Mouse (Mus musculus) cerebellum, postnatal 25 days (tissue): ENCODE measurements around the gene Ece1.

Experiments
- DNase-seq, 2 experiments: peaks; one replicate each; pipeline ENCODE4 v3.0.0; 2021; ENCODE audit warnings: mixed read lengths in 2 of 2

The Ece1 gene

DNA sequence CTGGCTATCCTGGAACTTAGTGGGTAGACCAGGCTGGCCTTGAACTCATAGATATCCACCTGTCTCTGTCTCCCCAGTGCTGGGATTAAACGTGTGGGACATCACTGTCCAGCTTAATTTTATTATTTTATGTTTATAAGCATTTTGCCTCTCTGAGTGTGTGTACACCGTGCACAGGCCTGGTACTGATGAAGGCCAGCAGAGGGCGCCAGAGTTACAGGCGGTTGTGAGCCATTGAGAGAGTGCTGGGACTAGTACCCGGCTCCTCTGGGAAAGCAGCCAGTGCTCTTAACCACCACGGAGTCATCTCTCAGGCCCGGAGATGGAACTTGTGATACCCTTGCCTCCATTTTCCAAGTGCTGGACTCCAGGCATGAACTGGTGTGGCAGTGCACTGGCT lies 4.9 kb upstream of the Ece1 start:
- DNase-seq, result peak in 1 of 2 experiments; percentile 65

GRCm38 (mm10) chr4:137858371-137858770 lies 3.7 kb upstream of the Ece1 start:
- no peak for DNase-seq

- peak in 1 of 2 experiments; percentile 48 for DNase-seq
Observed at GRCm38 (mm10) chr4:137861461-137862011, 501 bp upstream of the Ece1 start.

- DNase-seq, result peak; percentile 69 to 75
Observed at GRCm38 (mm10) chr4:137862516-137863240, 641 bp downstream of the Ece1 start.

GRCm38 (mm10) chr4:137864031-137864430 lies 2.0 kb downstream of the Ece1 start:
- no peak for DNase-seq

- DNase-seq, result peak; percentile 53 to 65
Observed at GRCm38 (mm10) chr4:137864769-137865168, 2.7 kb downstream of the Ece1 start.

DNA sequence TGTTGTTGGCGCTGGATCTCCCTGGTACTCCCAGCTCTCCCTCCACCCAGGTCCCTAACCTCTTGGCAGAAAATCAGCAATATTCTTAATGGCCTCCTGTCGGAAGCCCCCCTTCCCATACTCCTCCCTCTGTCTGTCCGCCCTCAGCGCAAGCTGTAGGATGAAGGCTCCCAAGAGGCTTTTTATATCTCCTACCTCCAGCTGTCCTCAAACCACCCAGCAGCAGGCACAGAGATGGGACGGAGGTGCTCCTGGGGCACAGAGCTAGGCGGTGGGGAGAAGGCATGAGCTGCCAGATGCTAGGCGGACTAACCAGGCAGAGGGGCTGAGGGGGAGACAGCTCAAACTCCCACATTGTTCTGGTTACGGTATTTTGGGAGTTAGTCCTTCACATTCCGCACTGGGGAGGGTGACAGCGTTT lies 3.2 kb downstream of the Ece1 start:
- no peak for DNase-seq

DNA sequence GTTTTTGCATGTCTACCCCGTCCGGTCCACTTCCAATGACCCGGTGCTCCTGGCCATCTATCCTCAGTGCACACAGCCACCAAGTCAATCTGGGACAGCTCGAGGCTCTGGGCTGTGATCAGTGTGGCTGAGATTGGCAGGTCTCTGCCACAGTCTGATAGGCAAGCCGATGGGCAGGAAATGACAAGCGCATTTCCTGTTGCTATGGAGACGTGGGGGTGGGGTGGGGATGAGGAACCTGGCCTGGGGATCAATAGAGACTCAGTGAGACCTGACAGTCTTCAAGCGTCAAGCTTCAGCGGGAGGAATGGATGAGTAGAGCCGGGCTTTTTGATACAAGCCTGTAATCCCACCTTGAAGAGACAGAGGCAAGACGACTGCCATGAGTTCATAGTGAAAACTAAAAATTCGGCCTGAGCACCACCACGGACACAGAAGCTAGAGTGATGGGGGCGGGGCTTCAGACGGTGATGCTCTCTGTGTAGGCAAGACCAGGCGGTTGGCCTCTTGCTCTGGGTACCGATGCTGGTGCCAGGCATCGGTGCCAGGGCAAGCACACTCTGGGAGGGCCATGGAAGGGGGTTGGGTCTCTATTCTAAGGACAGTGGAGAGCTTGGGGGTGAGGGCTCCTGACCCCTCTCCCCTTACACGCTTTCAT lies 4.3 kb downstream of the Ece1 start:
- DNase-seq, result peak in 1 of 2 experiments; percentile 67

GRCm38 (mm10) chr4:137867225-137867624 lies 5.2 kb downstream of the Ece1 start:
- DNase-seq, result no peak

DNA sequence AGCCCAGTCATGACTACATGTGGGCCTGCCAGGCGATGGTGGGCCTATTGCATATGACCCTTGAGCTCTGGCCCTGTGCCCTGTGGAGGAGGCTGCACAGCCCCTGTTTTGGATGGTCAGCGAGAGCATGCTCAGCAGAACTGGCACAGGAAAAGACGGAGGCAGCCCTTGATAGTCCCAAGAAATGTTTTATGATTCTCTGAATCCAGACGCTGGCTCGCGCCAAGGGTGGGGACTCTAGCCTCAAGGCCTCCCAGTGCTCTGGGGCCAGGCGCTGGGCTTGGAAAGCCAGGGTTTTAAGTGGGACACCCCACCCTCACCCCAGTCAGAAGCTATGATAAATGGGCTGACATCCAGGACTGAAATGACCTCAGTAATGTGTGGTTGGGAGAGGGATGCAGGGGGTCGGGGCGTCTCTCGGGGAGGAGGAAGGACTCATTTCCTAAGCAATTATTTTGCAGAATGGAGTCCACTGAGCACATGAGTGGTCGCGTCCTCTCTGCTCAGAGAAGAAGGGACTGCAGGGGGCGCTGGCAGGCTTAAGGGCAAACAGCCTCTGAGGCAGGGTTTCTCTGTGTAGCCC lies 5.7 kb downstream of the Ece1 start:
- DNase-seq, result peak in 1 of 2 experiments; percentile 60

DNA sequence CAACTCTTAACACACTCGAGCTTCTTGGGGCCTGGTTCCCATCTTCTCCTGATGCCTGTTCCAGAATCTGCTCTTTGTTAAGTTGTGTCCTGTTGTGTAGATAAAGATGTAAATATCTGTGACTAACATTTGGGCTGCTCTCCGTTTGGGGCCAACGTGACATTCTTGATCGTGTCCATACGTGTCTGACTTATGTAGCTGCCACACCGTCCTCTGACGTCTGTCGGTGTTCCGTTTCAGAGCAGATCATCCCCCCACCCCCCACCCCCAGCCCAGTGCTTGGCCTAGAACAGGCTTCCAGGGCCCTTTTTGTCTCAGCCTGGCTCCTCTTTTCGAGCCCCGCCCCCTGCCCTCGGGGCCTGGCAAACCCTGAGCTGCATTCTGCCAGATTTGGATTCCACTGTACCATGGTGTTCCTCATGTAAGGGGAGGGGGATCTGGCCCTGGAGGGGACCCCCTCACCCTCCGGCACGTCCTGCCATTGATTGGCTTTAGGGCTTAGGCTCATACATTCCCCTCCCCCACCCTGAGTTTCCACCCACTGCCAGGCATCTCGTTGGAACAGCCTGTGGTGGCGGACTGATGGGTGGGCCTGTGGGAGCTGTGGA lies 7.7 kb downstream of the Ece1 start:
- peak in 1 of 2 experiments; percentile 62 for DNase-seq

DNA sequence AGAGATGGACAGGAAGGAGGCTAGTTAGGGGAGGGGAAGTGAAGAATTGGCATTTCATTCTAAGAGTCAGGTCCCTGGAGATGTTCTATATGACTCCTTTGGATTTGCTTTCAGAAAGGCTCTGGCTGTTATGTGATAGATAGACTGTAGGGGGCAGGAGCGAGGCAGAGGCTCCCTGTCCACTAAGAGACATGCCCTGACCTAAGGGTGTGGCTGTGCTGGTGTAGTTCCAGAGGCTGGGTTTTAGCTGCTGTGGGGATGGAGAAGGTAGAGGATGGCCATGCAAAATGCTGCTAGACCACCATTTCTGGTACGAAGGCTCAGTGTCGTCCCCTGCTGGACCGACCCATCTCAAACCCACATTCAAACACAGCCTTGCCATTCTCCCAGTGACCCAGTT lies 8.9 kb downstream of the Ece1 start:
- DNase-seq, result no peak

DNA sequence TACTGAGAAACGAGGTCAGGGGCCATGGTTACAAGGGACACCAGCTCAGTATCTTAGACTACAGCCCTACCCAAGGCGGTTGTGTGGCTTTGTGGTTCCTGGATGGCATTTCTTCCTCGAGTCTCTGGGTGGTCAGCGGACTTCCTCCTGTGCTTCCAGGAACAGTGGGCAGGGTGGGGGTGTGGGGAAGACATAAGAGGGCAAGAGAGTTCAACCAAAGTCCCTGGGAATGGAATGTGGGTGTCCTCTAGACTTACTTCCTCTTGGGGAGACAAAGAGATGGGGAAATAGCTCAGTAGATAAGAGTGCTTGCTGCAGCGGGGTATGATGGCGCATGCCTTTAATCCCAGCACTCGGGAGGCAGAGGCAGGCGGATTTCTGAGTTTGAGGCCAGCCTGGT lies 9.4 kb downstream of the Ece1 start:
- DNase-seq, result no peak

DNA sequence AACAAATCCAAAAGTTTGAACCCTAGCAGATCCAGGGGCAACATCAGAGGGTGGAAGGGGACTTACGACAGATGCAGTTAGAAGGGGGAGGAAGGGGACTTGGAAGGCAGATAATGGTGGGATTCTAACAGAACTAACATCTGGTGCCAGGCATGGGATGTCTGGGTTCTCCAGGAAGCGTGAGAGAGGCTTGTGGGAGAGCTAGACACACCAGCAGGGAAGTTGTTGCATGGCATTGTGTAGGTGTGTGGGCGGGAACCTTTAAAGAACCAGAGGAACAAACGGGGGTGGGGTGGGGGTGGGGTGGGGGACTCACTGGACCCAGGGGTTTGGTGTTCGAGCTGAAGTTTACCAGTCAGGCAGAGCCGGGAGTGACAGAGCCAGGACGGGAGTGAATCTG lies 12.3 kb downstream of the Ece1 start:
- DNase-seq, result no peak

DNA sequence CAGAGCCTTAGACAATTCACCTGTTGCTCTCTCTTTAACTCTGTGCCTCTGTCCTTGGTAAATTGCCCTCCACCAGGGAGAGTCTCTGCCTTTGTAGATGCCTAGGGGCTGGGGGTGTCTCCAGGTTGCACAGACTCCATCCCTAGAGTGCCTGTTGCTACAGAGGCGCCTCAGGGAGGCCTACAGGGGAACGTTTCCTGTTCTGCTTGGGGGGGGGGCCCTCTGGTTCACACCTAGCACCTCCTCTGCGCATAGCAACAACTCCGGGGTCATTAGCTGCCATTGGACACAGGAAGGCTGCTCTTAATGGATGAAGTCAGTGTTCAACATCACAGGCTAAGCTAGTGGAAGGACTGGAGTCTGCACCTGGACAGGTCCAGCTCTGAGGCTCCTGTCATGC lies 12.8 kb downstream of the Ece1 start:
- DNase-seq, result no peak

DNA sequence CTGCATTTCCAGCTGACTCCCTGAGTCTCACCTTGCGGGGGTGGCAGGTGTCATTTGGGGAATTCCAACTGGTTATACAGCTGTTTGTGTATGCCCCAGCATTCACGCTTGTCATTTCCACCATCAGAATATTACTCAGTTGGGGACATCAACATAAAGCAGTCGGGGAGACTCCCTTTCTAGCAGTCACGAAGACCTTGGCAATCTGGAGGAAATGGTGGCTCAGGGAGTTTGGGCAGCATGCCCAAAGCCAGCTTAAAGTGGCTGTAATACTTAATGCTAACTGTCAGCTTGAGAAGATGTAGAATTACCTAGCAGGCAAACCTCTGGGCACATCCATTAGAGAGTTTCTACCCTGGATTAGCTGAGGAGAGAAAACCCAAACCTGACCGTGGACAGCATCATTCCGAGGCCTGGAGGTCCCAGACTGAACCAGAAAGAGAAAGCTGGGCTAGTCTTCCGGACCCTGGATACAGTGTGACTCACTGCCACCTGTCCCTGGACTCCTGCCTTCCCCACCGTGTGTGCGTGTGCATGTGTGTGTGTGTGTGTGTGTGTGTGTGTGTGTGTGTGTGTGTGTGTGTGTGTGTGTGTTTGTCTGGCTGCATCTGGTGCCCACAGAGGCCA lies 13.5 kb downstream of the Ece1 start:
- peak; percentile 57 to 65 for DNase-seq

DNA sequence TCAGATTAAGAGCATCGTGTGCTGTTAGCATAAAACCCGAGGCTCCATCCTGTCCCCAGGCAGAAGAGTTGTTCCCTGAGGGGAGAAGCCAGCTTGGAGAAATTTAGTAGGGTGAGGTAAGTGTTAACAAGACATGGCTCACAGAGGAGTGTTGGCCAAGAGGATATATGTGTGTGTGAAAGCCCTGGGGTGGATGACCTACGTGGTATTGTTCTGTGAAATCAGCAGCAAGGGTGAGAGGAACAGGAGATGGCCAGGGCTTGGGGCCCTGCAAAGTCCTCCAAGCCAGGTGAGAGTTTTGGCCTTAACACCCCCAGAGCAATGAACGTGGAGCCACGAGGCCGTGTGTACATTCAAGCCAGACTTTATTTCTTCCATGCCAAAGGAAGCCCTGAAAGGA lies 14.8 kb downstream of the Ece1 start:
- DNase-seq, result no peak

DNA sequence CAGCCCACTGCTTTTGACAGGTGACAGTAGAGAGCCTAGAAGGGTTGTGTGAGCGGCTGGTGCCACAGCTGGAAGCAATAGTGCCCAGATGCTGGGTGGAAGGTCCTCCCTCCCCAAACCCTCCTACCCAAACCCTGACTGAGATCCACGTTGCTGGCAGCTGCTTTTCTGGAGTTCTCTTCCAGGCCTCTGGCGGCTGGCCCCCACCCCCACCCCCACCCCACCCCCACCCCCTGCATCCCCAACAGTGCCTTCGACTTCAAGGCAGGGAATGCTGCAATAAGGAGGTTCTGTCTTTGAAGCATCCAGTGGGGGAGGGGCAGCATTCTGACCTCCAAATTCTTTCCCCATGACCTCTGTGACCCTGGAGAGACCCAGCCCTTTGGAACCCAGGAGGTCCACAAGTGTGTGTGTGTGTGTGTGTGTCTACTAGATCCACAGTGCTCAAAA lies 15.4 kb downstream of the Ece1 start:
- DNase-seq, result no peak

DNA sequence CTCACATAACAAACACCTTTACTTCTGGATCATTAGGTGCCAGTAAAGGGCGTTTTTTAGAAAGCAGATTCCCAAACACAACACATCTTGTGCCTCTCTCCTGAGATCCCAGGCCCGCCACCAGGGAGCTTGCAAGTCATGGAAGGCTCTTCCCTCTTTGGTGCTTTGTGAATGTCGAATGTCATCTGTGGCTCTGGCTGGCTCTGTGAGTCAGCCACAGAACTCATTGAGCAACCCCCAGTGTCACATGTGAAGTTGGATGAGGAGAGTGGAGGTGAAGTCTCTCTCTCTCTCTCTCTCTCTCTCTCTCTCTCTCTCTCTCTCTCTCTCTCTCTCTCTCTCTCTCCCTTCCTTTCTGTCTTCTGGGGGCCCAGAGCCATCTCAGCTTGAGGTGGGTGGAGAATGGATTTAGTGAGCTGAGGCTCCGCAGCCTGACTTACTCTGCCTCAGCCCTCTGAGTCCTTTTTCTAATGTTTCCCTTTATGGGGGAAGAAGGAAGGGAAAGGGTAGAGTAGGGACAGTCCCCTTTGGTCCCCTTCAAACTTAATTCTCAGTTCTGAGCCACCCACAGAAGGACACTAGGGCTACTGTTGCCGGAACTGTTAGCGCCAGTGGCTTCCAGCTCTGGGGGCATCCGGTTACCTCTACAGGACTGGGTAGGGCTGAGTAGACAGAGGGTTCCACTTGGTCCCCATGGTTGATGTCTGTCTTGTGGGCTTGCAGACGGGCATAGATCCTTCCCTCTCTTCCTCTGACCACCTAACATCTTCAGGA lies 17.5 kb downstream of the Ece1 start:
- no peak for DNase-seq

DNA sequence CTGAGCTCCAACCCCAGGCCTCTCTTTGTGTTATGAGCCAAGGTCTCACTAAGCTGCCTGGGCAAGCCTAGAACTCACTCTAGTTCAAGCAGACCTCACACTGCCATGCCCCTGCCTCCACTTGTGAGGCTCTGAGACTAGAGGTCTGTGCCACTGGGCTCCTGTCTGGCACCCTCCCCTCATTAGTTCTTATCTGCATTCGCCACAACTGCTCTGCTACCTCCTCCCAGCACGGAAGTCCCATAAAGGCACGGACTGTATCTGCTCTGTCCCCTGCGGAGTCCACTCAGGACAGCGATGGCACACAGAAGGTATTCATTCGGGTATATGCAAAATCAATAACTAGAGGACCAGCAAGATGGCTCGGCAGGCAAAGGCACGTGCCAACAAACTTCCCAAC lies 19.4 kb downstream of the Ece1 start:
- no peak for DNase-seq

GRCm38 (mm10) chr4:137882663-137883062 lies 20.6 kb downstream of the Ece1 start:
- no peak for DNase-seq
